Mouse (Mus musculus): ENCODE results near the gene Parva.
A peak's percentile ranks its signal among the peaks of the same experiment; 100 is the strongest.

The Parva gene

DNA sequence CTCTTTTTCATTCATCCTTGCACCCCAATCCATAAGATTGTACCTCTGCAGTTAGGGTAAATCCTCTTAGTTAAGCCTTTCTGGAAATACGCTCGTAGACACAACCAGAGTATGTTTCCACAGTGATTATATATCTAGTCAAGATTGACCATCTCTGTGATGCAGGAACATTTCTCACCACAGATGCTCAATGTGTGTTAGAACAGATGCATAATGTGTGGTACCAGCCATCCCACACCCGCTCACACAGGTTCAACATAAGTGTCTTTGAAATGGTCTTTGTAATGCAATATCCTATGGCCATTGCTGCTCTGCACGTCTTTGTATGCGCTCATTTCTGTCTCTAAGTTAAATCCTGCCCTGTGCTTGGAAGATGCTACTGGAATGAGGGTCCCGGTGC lies 98.2 kb downstream of the Parva start:
- no peak for DNase-seq

- DNase-seq = no peak
These were observed 98.9 kb downstream of the Parva start for GRCm38 (mm10) chr7:112526226-112526625.

DNA sequence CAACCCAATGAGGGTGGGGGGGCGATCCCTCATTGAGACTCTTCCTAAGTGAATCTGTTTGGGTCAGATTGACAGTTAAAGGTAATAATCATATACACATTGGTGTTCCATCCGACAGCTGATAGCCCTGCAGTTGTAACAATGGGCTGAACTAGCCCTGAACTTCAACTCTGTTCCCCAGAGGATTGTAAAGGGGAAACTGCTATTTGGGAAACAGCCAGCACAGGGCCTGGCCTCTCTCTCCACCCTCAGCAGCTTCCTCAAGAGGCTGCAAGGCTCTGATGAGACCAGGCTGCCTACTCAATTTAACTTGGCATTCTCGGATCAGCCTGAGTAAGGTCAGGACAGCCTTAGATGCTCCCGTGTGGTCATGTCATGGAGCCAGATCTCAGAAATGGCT lies 99.9 kb downstream of the Parva start:
- DNase-seq = peak in 1 of 2 experiments; percentile 43

- no peak for DNase-seq
These were observed 100.8 kb downstream of the Parva start for GRCm38 (mm10) chr7:112528059-112528458.

DNA sequence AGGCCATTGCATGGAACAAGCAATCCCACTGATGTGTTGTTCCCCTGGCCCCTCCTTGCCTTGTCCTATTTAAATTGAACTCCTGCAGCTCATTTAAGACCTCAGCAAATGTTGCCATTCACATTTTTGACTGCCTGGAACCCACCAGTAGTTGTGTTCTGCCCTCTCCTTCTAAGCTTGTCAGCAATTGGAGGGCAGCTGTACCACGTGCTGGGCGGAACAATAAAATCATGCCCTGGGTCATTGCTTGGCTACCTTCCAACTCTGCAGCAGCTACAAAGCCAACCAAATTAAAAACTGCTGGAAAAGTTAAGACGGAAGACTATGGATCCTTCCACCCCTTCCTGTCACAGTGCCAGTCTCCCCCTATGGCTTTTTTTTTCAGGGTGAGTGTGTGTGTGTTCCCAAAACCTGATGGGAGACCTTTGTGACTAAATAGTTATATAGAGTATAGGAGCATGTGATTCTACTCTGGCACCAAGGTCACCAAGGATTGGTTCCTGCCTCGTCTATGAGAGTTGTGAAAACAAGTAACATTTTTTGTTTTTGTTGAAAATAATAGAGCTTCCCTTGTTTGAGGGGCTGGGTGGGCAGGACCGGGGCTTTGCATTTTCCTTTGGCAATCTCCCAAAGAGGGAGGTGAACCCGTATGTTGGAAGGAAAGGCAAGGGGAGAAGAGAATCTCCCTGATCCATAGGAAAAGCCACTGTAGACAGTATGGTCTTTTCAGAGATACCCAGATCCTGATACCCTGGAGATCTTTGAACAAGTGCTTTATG lies 101.5 kb downstream of the Parva start:
- DNase-seq = peak; percentile 57 to 76

DNA sequence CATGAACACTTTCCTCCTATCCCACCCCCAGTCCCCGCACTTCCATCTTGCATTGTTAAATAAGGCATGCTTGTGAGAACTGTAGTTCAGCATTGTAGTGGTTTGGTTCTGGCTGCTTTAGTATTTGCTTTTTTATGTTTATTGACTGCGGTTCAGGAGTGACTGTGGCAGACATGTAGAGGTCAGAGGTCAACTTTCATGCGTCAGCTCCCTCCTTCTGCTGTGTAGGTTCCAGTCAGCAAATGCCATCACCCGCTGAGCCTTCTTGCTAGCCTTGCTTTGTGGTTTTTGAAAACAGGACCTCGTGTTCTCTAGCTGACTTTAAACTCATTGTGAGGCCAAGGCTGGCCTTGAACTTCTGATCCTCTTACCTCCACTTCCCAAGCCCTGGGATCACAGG lies 103.6 kb downstream of the Parva start:
- no peak for DNase-seq

DNA sequence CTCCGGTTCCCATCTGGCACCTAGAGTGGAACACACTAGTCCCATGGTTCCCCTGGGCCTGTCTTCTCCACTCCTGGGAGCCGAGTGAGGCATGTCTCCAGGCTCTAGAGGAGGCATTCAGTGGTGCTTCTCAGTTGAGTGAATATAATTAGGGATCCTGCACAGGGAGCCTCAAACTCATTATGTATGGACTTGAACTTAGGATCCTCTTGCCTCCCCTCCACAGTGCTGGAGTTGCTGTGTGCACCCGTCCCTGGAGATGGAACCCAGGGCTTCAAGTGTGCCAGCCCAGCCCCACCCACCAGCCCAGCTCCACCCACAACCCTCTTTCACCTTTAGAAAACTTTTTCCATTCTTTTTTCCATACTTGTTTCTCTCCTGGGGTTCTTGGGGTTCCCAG lies 106.8 kb downstream of the Parva start:
- DNase-seq = no peak

DNA sequence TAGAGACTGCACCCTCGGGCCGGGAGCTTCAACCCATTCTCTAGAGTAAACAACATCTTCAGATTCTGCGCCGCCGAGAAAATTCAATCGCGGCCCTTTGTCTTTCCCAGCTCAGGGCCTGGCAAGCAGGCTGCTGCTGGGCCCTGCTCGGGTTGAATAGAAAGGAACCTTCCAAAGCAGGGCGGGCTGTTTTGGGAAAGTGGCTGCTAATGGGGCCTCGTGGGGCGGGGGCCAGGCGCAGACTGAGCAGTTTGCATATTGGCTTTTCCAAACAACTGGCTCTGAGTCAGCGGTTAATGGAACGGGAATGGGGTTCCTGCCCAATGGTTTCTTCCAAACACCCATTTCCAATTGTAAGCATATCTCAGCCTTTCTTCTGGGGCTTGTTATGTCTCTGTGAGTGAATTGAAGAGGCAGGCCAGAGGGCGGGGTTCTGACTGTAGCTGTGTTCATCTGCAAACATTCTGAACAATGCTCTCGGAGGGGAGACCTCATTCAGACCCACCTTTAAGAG lies 108.2 kb downstream of the Parva start:
- peak; percentile 27 to 54 for DNase-seq

DNA sequence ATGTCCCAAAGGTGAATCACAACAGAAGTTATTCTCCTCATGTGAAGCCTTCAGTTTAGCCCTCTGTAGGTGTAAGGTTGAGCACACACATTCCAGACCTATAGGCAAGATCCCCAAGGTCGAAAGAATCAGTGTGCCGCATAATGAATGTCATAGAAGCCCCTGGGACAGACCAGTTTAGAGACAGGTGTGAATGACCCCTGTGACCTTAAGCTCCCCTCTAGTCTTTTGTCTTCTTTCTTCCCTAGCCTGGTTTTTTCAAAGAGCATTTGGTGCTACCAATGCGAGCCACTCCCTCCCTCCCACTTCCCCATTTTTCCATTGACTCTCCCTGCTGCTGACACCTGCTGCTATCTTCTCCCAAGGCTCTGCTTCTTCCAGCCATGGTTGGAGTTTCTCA lies 121.8 kb downstream of the Parva start:
- no peak for DNase-seq

- DNase-seq = no peak
These were observed 134.2 kb downstream of the Parva start for GRCm38 (mm10) chr7:112561504-112561903.

GRCm38 (mm10) chr7:112567004-112567403 lies 139.7 kb downstream of the Parva start:
- no peak for DNase-seq

DNA sequence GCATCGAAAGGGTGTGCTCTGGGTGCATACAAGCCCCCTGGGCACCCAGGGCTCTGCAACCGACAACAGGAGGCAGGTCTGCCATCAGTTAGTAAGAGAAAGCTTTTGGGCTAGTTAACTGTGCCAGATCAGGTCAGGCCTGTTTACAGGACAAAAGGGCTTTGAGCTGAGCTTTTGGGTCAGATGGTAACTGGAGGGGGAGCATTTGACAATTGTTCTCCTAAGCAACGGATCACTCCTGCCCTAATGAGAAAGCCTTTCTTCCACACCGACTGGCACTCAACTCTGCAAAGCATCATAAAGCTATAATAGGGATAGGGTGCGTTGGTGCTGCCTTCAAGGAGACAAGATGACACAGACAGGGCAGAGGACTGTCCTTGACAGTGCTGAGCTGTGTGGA lies 141.7 kb downstream of the Parva start:
- DNase-seq = no peak

- DNase-seq = peak in 1 of 2 experiments; percentile 25
These were observed 154.3 kb downstream of the Parva start for GRCm38 (mm10) chr7:112581621-112582020.

DNA sequence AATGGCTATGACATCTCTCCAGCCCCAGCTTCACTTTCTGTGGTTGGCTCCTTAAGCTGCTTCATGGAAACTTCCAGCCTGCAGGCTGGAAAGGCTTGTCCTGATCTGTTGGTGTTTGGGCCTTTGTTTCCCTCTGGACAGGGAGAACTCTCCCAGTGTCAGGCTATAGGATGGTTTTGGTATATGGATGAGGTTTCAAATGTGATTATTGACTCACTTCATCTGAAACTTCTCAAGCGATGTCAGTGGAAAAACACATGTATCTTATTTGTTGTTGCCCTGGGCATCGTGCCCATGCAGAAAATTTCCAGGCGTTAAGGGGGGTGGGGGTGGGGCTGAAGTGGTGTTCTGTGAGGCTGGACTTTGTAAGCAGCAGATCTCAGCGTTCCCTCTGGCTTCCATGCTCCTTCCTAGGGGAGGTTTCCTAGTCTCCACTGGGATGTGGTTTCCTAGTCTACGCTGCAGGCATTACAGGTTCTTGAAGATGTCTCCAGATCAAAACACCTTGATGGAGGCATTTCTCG lies 155.6 kb downstream of the Parva start:
- DNase-seq = peak in 1 of 2 experiments; percentile 17

DNA sequence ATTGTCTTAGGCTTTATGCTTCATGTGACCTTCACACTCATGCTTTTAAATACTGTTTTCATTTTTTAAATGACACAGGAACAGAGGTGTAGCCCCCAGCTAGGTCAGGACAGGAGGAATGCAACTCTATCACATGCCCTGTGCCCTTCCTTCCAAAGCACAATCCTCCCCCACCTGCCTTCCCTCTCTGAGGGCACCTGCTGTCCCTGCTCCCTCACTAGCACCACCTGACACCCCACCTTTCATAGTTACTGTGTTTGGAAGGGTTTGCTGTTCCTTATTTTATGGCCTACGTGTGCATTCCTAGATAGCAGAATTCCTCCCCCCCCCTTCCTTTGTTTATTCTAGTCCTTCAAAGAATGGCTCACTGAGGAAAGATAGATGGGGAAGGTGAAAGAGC lies 160.1 kb downstream of the Parva start:
- no peak for DNase-seq

- no peak for DNase-seq
These were observed 162.2 kb downstream of the Parva start for GRCm38 (mm10) chr7:112589530-112589929.

- no peak for DNase-seq
These were observed 166.3 kb downstream of the Parva start for GRCm38 (mm10) chr7:112593586-112593985.

DNA sequence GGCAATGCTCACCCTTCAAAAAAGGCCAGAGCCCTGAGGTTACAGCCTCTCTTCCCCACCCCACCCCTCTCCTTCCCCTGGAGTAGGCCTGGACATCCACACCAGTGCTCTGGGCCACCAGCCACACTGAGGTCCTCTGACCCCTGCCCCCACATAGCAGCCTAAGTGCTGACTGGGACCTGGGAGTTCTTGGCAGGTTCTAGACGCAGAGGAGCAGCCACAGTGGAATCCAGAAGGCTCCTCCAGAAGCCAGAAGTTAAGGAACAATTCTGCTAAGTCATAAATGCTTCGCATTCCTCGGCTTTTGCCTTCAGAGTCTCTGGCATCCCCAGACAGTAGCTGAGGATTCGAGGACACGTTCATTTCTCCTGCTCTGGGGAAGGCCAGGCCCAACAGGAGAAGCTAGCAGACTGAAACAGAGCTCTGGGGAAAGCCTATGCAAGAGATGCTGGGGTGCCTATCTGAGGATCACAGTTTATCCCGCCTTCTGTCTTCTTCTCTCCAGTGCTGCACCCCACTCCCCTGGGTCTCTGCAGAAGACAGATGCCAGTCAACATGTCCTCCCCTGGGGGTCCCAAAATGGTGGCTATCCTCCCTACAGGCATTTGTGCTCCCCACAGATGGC lies 168.0 kb downstream of the Parva start:
- DNase-seq = peak; percentile 19 to 37

- DNase-seq = no peak
These were observed 172.3 kb downstream of the Parva start for GRCm38 (mm10) chr7:112599650-112600049.

DNA sequence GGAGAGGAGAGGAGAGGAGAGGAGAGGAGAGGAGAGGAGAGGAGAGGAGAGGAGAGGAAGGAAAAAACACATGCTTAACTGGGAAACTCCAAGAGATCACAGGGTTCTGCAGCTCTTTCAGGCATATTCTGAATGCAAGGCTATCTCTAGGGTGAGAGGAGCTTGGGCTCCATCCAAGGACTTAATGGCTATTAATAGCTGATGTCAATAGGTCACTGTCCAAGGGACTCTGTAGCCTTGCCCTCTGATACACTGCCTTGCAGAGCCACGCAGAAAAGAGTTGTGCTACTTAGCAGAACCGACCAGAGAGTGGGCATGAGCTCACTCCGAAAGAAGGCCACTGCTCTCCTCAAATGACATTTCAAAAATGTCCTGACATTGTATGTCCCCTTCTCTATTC lies 172.9 kb downstream of the Parva start:
- no peak for DNase-seq

GRCm38 (mm10) chr7:112602966-112603365 lies 175.7 kb downstream of the Parva start:
- no peak for DNase-seq

GRCm38 (mm10) chr7:112603496-112604170 lies 176.3 kb downstream of the Parva start:
- peak; percentile 61 to 71 for DNase-seq

GRCm38 (mm10) chr7:112604209-112604608 lies 176.9 kb downstream of the Parva start:
- no peak for DNase-seq
